Mouse (Mus musculus): ENCODE measurements around the gene Ufsp1. TPM values are rescaled to one million over a fixed set of nuclear protein-coding genes. Genes with fewer than 3 reads are reported as not detected.

Gene Ufsp1
- polyA plus RNA-seq, 1 experiment from 2014 or later, result 24.0 TPM

DNA sequence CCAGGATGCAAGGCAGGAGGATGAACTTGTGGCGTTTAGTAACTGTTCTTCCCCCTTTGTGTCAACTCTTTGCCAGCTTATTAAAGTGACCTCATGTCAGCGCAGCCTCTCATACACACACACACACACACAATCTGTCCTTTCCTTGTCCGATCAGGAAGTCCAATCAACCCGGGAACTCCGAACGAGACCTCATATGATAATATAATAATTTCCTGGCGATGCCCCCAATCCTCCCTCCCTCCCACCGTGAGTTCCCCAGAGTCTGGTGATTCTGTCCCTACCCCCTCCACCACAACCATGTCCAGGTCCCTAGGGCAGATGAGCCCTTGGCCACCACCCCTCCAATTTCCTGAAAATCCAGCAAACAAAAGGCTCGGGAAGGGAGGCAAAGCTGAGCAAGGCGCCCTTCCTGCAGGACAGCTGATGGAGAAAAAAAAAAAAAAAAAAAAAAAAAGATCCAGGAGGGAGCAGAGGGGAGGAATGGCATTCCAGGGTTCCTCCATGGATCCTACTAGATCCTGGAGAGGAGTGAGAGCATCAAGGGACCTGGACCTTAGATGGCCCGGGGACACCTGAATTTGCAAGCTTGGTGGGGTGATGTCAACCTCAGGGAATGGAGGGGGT, 44.3 kb downstream of the Ufsp1 start:
- H3K4me3 ChIP-seq, result peak overlapping the region; percentile 39
- ATAC-seq (ENCODE audit: low FRiP score, low read depth), result peak; percentile 29
- peak overlapping the region; percentile 52 for H3K9ac ChIP-seq
- WGBS, result 1% methylated on average over 11 of the region's 11 CpGs
- H3K36me3 ChIP-seq, result no peaks in the 10 kb centered on the region
- peak overlapping the region; percentile 82 for H3K27ac ChIP-seq (replicated peaks)
- H3K4me1 ChIP-seq (replicated peaks), result peaks cover 26% of the 10 kb centered on the region
- H3K27me3 ChIP-seq, result no peaks in the 10 kb centered on the region
- peak overlapping the region; percentile 88 for H3K4me2 ChIP-seq
- H3K9me3 ChIP-seq, result no peaks in the 10 kb centered on the region

DNA sequence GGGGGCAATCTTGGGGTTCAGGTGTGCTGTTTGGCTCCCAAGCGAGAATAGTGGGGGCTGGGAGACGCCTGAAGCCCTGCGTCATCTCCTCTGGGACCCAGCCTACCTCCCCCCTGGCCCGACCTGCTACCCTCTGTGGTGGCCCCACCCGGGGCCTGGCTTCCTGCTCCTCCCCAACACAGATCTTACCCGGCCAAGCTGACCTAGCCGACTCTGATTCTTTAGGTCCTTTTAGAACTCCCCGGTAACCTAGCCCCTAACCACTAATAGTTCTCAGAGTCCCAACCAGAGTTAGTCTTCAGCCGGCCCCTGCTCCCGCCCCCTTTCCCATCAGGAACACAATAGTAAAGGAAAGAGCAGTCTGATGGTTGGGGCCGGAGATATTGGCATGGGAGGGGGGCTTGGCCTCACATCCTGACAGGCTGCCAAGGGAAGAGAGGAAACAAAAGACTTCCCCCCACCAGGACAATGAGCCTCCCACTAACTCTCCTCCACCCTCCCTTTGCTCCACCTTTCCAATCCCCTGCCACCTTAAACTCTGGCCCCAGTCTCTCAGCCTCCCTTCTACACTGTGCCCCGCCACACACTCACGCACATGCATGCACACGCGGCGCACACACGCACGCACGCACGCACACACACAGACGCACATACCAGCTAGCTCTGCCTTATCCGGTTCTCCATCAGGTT, 45.0 kb downstream of the Ufsp1 start:
- H3K4me1 ChIP-seq (replicated peaks), result peaks cover 21% of the 10 kb centered on the region
- peak overlapping the region; percentile 82 for H3K27ac ChIP-seq (replicated peaks)
- no peaks in the 10 kb centered on the region for H3K9me3 ChIP-seq
- ATAC-seq (ENCODE audit: low FRiP score, low read depth), result peak; percentile 71
- H3K27me3 ChIP-seq, result no peaks in the 10 kb centered on the region
- 4% methylated on average over 21 of the region's 22 CpGs for WGBS
- peak overlapping the region; percentile 88 for H3K4me2 ChIP-seq
- peak overlapping the region; percentile 52 for H3K9ac ChIP-seq
- H3K4me3 ChIP-seq, result peak overlapping the region; percentile 39
- H3K36me3 ChIP-seq, result no peaks in the 10 kb centered on the region

DNA sequence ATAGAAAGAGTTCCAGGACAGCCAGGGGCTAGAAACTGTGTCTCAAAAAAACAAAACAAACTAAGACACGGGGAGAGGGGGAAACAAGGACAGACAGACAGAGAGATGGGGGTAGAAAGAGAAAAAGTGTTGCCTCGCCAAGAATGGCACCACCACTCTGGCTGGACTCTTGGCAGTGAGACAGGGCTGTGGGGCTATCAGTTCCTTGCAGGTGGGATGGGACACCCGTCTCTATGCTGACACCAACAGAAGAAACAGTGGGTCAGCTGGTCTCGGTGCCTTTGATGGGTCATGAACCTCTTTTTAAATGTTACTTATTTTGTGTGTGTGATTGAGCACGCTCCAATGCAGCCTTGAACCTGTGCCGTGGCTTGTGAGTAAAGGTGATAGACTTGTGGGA, 45.8 kb downstream of the Ufsp1 start:
- Histone ChIP-seq H3K27me3 (no peaks in the 10 kb centered on the region), H3K4me2 (peak overlapping the region; percentile 88), H3K4me1 (replicated peaks) (peaks cover 21% of the 10 kb centered on the region), H3K27ac (replicated peaks) (peak overlapping the region; percentile 82), H3K9me3 (no peaks in the 10 kb centered on the region), H3K36me3 (no peaks in the 10 kb centered on the region), H3K4me3 (peak overlapping the region; percentile 39; the same call in 1 of the 2 replicates), H3K9ac (peak overlapping the region; percentile 52; the same call in 1 of the 2 replicates)
- 77% methylated on average over 6 of the region's 6 CpGs for WGBS
- no peak for ATAC-seq (ENCODE audit: low FRiP score, low read depth)

DNA sequence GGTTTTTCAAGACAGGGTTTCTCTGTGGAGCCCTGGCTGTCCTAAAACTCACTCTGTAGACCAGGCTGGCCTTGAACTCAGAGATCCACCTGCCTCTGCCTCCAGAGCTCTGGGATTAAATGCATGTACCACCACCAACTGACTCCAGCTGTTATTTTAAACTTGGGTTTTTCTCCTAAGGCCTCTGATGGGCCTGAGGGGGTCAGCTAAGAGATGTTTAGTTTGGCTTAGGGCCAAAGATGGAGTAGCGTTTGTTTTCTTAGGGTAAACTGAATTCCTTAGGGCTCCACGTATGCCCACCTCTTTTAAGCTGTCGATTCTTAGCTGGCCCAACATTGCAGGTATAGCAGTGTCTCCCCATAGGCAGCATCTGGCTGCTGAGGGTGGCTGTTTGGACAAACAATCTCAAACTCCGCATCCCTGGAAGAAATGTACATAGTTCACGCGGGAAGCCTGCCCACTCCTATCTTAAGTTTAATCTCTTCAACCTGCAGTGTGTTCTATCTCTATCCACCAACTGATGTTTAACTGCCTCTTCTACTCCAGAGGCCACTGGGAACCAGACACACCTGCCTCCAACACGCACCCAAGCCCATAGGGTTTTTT, 48.1 kb downstream of the Ufsp1 start:
- Histone ChIP-seq H3K4me1 (replicated peaks) (peaks cover 19% of the 10 kb centered on the region), H3K9me3 (no peaks in the 10 kb centered on the region), H3K9ac (no peak overlapping the region), H3K27me3 (no peaks in the 10 kb centered on the region), H3K4me3 (no peak overlapping the region), H3K27ac (replicated peaks) (no peak overlapping the region), H3K4me2 (no peak overlapping the region), H3K36me3 (no peaks in the 10 kb centered on the region)
- no peak for ATAC-seq (ENCODE audit: low FRiP score, low read depth)
- WGBS, result 79% methylated on average over 7 of the region's 7 CpGs

DNA sequence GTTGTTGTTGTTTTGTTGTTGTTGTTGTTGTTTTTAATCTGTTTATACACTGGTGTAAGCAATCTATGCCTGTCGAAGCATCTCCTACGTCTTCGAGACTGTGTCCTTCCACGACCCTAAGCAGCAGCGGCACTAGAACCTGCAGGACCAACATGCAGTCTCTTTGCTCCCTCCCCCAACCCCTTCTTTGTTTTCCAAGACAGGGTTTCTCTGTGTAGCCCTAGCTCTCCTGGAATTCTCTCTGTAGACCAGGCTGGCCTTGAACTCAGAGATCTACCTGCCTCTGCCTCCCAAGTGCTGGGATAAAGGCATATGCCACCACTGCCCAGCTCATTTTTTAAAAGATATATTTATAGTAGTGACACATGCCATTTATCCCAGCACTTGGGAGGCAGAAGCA, 49.0 kb downstream of the Ufsp1 start:
- 95% methylated on average over 5 of the region's 5 CpGs for WGBS
- H3K4me3 ChIP-seq, result no peak overlapping the region

DNA sequence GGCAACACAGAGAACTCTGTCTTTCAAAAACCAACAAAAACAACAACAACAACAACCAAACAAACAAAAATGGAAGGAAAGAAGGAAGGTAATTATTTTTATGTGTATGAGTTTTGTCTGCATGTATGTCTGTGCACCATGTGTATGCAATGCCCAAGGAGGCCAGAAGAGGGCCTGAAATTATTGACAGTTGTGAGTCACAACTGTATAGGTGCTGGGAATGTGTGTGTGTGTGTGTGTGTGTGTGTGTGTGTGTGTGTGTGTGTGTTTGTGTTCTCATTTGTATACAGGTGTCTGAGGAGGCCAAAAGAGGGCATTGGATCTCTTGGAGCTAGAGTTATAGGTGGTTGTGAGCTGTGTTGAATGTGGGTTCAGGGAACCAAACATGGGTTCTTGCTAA, 49.4 kb downstream of the Ufsp1 start:
- ATAC-seq (ENCODE audit: low FRiP score, low read depth), result no peak
- no peak overlapping the region for H3K27ac ChIP-seq (replicated peaks)

More for the DNA sequence above, 49.0 kb downstream of the Ufsp1 start:
- ATAC-seq (ENCODE audit: low FRiP score, low read depth), result no peak
- Histone ChIP-seq H3K4me2 (no peak overlapping the region), H3K9ac (no peak overlapping the region), H3K36me3 (no peaks in the 10 kb centered on the region), H3K9me3 (no peaks in the 10 kb centered on the region), H3K27me3 (no peaks in the 10 kb centered on the region), H3K27ac (replicated peaks) (no peak overlapping the region), H3K4me1 (replicated peaks) (peaks cover 16% of the 10 kb centered on the region)

More for the DNA sequence above, 49.4 kb downstream of the Ufsp1 start:
- Histone ChIP-seq H3K36me3 (no peaks in the 10 kb centered on the region), H3K9ac (no peak overlapping the region), H3K4me1 (replicated peaks) (peaks cover 18% of the 10 kb centered on the region), H3K4me2 (no peak overlapping the region), H3K4me3 (no peak overlapping the region), H3K9me3 (no peaks in the 10 kb centered on the region), H3K27me3 (peaks cover 4% of the 10 kb centered on the region; the same call in 1 of the 2 replicates)

Small RNA genes within 50 kb of the gene (microRNA-seq; reads per million reads assigned to microRNA genes)
- 0.65 reads per million for gene Mir7036
- gene Mir8116, result not detected

Other genes starting within 250 kb of the Ufsp1 start
- gene Ap1s1, start 248.5 kb upstream of the Ufsp1 start, polyA plus RNA-seq (2015; fragmentation: Nextera tagmentation; extraction: Ambion mirVana), result 237 and 239 TPM in 2 replicates
- gene Serpine1, start 222.4 kb upstream of the Ufsp1 start, polyA plus RNA-seq (2015; fragmentation: Nextera tagmentation; extraction: Ambion mirVana), result 0.17 and 0.29 TPM in 2 replicates
- gene Trim56, start 178.4 kb upstream of the Ufsp1 start, polyA plus RNA-seq (2015; fragmentation: Nextera tagmentation; extraction: Ambion mirVana), result 3.4 and 4.5 TPM in 2 replicates
- not detected in 2 replicates for gene Muc3, start 145.3 kb upstream of the Ufsp1 start, polyA plus RNA-seq (2015; fragmentation: Nextera tagmentation; extraction: Ambion mirVana)
- gene Muc3a, start 82.2 kb upstream of the Ufsp1 start, polyA plus RNA-seq (2015; fragmentation: Nextera tagmentation; extraction: Ambion mirVana), result 0.40 and 0.51 TPM in 2 replicates
- gene Ache, start 7.1 kb upstream of the Ufsp1 start, polyA plus RNA-seq (2015; fragmentation: Nextera tagmentation; extraction: Ambion mirVana), result 68.4 and 69.9 TPM in 2 replicates
- 100 and 103 TPM in 2 replicates for gene Srrt, start 13.0 kb downstream of the Ufsp1 start, polyA plus RNA-seq (2015; fragmentation: Nextera tagmentation; extraction: Ambion mirVana)
- gene Trip6, start 19.8 kb downstream of the Ufsp1 start, polyA plus RNA-seq (2015; fragmentation: Nextera tagmentation; extraction: Ambion mirVana), result 17.3 TPM in 2 replicates
- gene Slc12a9, start 39.0 kb downstream of the Ufsp1 start, polyA plus RNA-seq (2015; fragmentation: Nextera tagmentation; extraction: Ambion mirVana), result 24.6 and 26.8 TPM in 2 replicates
- 8.2 and 8.4 TPM in 2 replicates for gene Ephb4, start 55.5 kb downstream of the Ufsp1 start, polyA plus RNA-seq (2015; fragmentation: Nextera tagmentation; extraction: Ambion mirVana)
- 0.18 TPM in 2 replicates for gene Zan, start 182.4 kb downstream of the Ufsp1 start, polyA plus RNA-seq (2015; fragmentation: Nextera tagmentation; extraction: Ambion mirVana)
- gene Pop7, start 207.9 kb downstream of the Ufsp1 start, polyA plus RNA-seq (2015; fragmentation: Nextera tagmentation; extraction: Ambion mirVana), result 81.0 and 81.8 TPM in 2 replicates
- gene Gigyf1, start 223.9 kb downstream of the Ufsp1 start, polyA plus RNA-seq (2015; fragmentation: Nextera tagmentation; extraction: Ambion mirVana), result 16.4 and 18.4 TPM in 2 replicates
- not detected in 2 replicates for gene Epo, start 238.6 kb downstream of the Ufsp1 start, polyA plus RNA-seq (2015; fragmentation: Nextera tagmentation; extraction: Ambion mirVana)
- 516 and 544 TPM in 2 replicates for gene Gnb2, start 238.9 kb downstream of the Ufsp1 start, polyA plus RNA-seq (2015; fragmentation: Nextera tagmentation; extraction: Ambion mirVana)